Mouse (Mus musculus) intestine, postnatal 0 days (tissue): ENCODE measurements around the gene Sdccag8. TPM values are rescaled to one million over a fixed set of nuclear protein-coding genes. Genes with fewer than 3 reads are reported as not detected.

Experiments
- ATAC-seq: fragments of 200-750 bp; cut with Nextera tagmentation; 2 replicates; pipeline ENCODE4 v1.8.0; 2017; ENCODE audit warnings: mild to moderate bottlenecking, moderate TSS enrichment, moderate library complexity
- H3K27ac ChIP-seq: fragments of 300-500 bp; sonication (generic); 2 replicates; pipeline ENCODE4 v1.5.1; 2014; ENCODE audit warnings: mild to moderate bottlenecking, low read depth, low read length, moderate library complexity
- H3K27me3 ChIP-seq: fragments of 300-500 bp; sonication (generic); replicated peaks from 2 replicates; pipeline ENCODE4 v1.6.1; 2014; ENCODE audit warnings: low read length, mixed read lengths; ENCODE audit not compliant: control insufficient read depth, insufficient read depth
- H3K36me3 ChIP-seq: fragments of 300-500 bp; sonication (generic); 2 replicates; pipeline ENCODE4 v1.6.1; 2014; ENCODE audit warnings: mild to moderate bottlenecking, moderate library complexity; ENCODE audit not compliant: control insufficient read depth, insufficient read depth
- H3K4me1 ChIP-seq: fragments of 300-500 bp; sonication (generic); replicated peaks from 2 replicates; pipeline ENCODE4 v1.6.1; 2014; ENCODE audit warnings: antibody characterized with exemption, low read length, mixed read lengths; ENCODE audit not compliant: control insufficient read depth, insufficient read depth
- H3K4me2 ChIP-seq: fragments of 300-500 bp; sonication (generic); replicated peaks from 2 replicates; pipeline ENCODE4 v1.6.1; 2014; ENCODE audit warnings: low read depth, mild to moderate bottlenecking, moderate library complexity
- H3K4me3 ChIP-seq: fragments of 300-500 bp; sonication (generic); 2 replicates; pipeline ENCODE4 v1.5.1; 2014; ENCODE audit warnings: low read depth, low read length
- H3K9ac ChIP-seq: fragments of 300-500 bp; sonication (generic); 2 replicates; pipeline ENCODE4 v1.6.1; 2014; ENCODE audit warnings: mild to moderate bottlenecking, low read depth, low read length
- H3K9me3 ChIP-seq: fragments of 300-500 bp; sonication (generic); 2 replicates; pipeline ENCODE4 v1.6.1; 2016; ENCODE audit warnings: mixed run types; ENCODE audit not compliant: control insufficient read depth
- CTCF ChIP-seq: sonication (generic); IDR thresholded peaks from 2 replicates; pipeline ENCODE4 v1.5.1; 2016; ENCODE audit warnings: low read depth, mild to moderate bottlenecking, control low read depth, antibody characterized with exemption, moderate library complexity
- WGBS: fragments of 180-500 bp; shearing (Covaris S2); extraction: QIAGEN DNeasy Blood & Tissue Kit; methylation state at CpG from one replicate; pipeline ENCODE4 v1.1.7; 2014; 5-methylcytosine and 5-hydroxymethylcytosine counted together
- polyA plus RNA-seq: library from polyadenylated mRNA; unstranded; fragments of >200 nt; fragmentation: Nextera tagmentation; extraction: Ambion mirVana; gene quantifications from 2 replicates; pipeline ENCODE4 v1.2.1, GENCODE M21; 2015

The Sdccag8 gene
- polyA plus RNA-seq, 1 experiment from 2014 or later, result 55.1 TPM

DNA sequence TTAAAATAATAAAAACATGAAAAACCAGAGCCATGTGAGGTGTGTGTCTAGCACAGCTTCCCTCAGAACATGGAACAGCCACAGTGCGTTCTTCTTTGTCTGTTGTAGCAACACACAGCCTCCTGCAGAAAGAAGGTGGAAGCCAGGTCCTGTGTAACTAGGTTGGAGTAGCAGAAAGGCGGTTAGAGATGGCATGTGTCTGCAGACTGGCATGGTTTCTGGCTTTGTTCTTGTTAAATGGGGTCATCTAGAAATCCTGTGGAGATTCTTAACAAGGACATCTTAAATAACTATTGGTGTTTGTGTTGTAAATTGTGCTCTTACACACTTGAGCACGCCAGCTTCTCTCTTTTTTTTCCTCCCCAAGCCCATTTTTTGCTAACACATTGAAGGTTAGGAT lies 181.7 kb downstream of the Sdccag8 start:
- Histone ChIP-seq H3K27me3 (no peaks in the 10 kb centered on the region), H3K36me3 (no peaks in the 10 kb centered on the region), H3K4me3 (no peak overlapping the region), H3K4me2 (no peak overlapping the region), H3K9ac (no peak overlapping the region), H3K4me1 (0 out of 2 replicates have a peak, but pooled peaks cover 9% of the 10 kb centered on the region), H3K27ac (no peak overlapping the region), H3K9me3 (no peaks in the 10 kb centered on the region)
- no peak for TF ChIP-seq CTCF
- WGBS, result 95% methylated on average over 3 of the region's 3 CpGs
- ATAC-seq, result no peak

DNA sequence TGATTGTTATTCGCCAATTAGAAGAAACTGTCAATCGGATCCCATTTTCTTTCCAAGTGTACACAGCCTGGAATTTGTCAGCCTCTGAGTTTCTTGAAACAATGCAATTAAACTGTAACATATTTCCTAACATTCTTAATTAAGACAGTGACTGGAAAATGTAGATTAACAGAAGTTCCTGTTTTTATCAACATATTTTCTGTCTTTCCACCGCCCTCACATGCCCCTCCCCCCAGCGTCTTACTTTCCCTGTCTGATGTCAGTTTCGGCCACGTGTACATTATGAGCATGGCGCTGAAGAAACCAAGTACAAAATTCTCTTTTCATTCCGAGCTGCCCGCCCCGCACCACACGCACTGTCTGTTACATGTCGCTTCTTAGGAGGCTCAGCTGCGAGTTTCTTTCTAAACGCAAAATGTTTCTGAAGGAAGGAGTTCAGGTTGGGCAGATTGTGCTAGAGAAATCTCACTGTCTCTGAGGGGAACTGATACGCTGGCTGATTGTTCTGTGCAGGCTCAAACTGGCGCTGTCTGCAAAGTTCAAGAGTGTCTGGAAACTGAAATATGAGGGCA lies 182.3 kb downstream of the Sdccag8 start:
- WGBS, result 46% methylated on average over 16 of the region's 16 CpGs

DNA sequence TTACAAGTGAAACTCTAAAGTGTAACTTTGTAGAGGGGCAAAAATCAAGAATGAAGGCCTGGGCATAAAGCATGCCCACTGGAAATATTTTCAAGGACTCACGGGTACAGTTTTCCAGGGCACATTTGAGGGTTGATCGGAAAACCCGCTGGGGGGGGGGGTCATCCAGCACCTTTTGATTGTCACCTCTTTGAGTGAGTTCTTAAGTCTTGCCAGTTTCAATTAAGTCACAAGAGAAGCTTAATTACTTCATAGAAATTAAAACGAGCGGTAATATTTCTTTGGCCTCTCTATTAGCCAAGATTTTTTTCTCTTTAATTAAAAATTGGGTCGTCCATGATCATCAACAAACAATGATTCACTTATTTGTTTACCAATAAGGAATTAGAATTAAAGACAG lies 182.8 kb downstream of the Sdccag8 start:
- Histone ChIP-seq H3K4me3 (peak overlapping the region; percentile 37), H3K9ac (0 out of 2 replicates have a peak overlapping the region, but pooled peaks have one; percentile 31), H3K4me1 (0 out of 2 replicates have a peak, but pooled peaks cover 9% of the 10 kb centered on the region), H3K27me3 (no peaks in the 10 kb centered on the region), H3K9me3 (no peaks in the 10 kb centered on the region), H3K27ac (peak overlapping the region; percentile 72), H3K36me3 (no peaks in the 10 kb centered on the region), H3K4me2 (peak overlapping the region; percentile 64)
- 66% methylated on average over 6 of the region's 6 CpGs for WGBS
- no peak for ATAC-seq
- TF ChIP-seq CTCF, result no peak

More for the DNA sequence above, 182.3 kb downstream of the Sdccag8 start:
- 0 out of 2 replicates have a peak, but pooled peaks cover 9% of the 10 kb centered on the region for H3K4me1 ChIP-seq
- peak overlapping the region; percentile 37 for H3K4me3 ChIP-seq
- H3K27ac ChIP-seq, result peak overlapping the region; percentile 72
- H3K9me3 ChIP-seq, result no peaks in the 10 kb centered on the region
- no peak overlapping the region for H3K9ac ChIP-seq
- ATAC-seq, result no peak
- TF ChIP-seq CTCF, result no peak
- no peaks in the 10 kb centered on the region for H3K36me3 ChIP-seq
- peak overlapping the region; percentile 64 for H3K4me2 ChIP-seq
- H3K27me3 ChIP-seq, result no peaks in the 10 kb centered on the region

DNA sequence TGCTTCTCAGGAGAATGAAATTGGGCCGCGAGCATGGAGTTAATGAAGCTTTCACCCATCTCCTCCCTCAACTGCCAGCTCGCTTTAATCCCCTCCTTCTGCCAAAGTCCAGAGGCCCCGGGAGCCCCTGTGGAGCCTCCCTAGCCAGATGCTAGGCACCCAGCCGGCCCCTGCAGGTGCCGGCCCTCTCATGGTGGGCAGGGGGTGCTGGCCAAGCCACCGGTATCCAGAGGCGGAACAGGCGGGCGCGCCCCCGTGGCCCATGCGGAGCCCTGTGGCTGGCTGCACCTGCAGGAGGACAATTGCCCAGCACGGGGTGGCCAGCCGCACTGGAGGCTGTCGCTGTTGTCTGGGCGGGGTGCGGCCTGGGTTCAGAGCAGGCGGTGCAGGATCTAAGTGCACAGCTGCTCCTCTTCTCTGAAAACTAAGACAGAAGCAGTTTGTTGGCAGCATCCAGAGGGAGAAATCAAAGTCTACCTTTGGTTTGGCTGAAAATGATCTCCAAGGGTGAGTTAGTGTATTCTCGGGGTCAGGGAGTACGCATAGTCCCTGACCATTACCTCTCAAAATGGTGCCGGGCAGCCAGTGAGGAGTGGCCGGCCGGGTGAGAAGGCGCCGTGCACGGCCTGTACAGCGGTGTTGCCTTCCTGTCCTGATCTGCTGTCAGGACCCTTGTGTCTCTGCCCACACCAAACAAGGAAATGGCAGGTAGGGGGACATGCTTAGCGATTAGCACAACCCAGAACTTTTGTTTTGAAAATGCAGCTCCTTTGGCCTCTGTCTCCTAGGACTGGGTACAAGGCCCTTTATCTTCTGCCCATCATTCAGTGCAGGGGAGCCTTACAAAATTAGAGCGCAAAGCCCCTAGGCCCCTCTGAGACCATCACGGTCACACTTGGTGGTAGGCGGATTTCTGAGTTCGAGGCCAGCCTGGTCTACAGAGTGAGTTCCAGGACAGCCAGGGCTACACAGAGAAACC lies 183.5 kb downstream of the Sdccag8 start:
- Histone ChIP-seq H3K4me3 (peak overlapping the region; percentile 37), H3K9ac (no peak overlapping the region; the same call in 1 of the 2 replicates), H3K27me3 (no peaks in the 10 kb centered on the region), H3K27ac (peak overlapping the region; percentile 72), H3K4me2 (peak overlapping the region; percentile 64), H3K9me3 (no peaks in the 10 kb centered on the region), H3K36me3 (no peaks in the 10 kb centered on the region), H3K4me1 (0 out of 2 replicates have a peak, but pooled peaks cover 9% of the 10 kb centered on the region)
- 41% methylated on average over 33 of the region's 33 CpGs for WGBS
- peak; percentile 90 for ATAC-seq
- TF ChIP-seq CTCF, result 0 out of 2 replicates have a peak, but pooled peaks have one; percentile 7

DNA sequence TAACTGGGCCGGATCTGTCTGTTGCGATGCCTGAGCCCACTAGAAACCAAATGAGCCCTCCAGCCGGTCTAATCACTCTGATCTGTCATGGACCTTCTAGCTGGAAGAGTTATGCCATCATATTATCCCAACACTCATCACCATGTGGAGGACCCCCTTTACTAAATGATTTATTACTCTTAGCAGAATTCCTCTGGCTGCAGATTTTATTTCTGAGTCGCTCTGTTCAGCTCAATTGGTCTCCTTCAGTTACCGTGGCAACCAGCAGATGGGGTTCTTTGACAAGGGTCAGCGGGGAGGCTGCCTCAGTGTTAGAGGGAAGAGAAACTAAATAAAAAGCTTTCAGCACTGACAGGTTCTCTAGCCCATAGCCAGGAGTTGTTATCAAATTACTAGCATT lies 184.6 kb downstream of the Sdccag8 start:
- H3K4me3 ChIP-seq, result no peak overlapping the region
- H3K4me1 ChIP-seq, result 0 out of 2 replicates have a peak, but pooled peaks cover 5% of the 10 kb centered on the region
- WGBS, result 54% methylated on average over 6 of the region's 6 CpGs
- peak; percentile 54 for TF ChIP-seq CTCF
- no peak overlapping the region for H3K27ac ChIP-seq
- ATAC-seq, result no peak
- no peak overlapping the region for H3K9ac ChIP-seq
- peak overlapping the region; percentile 6; the same call in 1 of the 2 replicates for H3K4me2 ChIP-seq
- no peaks in the 10 kb centered on the region for H3K36me3 ChIP-seq
- no peaks in the 10 kb centered on the region for H3K9me3 ChIP-seq
- no peaks in the 10 kb centered on the region for H3K27me3 ChIP-seq

DNA sequence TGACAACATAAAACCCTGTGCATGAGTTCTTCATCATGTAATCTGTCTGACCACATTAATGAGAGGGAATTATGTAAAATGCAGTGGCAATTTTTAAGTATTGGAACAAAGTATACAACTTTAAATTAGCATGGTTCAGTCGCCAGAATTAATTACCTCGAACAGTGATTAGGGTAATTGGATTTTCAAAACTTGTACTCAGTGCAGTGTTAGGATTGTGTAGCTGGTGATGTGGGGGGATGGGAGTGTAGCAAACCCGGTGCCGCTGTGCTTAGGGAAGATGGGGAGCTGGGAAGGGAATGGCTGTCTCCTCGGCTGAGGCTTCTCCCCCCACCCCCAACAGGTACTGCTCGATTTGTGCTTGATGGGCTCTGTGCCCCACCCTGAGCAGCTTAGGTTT lies 188.5 kb downstream of the Sdccag8 start:
- Histone ChIP-seq H3K27ac (no peak overlapping the region), H3K36me3 (no peaks in the 10 kb centered on the region), H3K4me2 (no peak overlapping the region), H3K4me1 (no peaks in the 10 kb centered on the region), H3K9ac (no peak overlapping the region), H3K27me3 (no peaks in the 10 kb centered on the region), H3K9me3 (no peaks in the 10 kb centered on the region), H3K4me3 (no peak overlapping the region)
- no peak for TF ChIP-seq CTCF
- 73% methylated on average over 6 of the region's 6 CpGs for WGBS
- ATAC-seq, result no peak
